Mouse (Mus musculus): Measurements from ENCODE around the gene Defb20. TPM values are rescaled to one million over a fixed set of nuclear protein-coding genes. Genes with fewer than 3 reads are reported as not detected.

Defb20 gene
- polyA plus RNA-seq, 1 experiment from 2014 or later: not detected

GRCm38 (mm10) chr2:152516084-152516483 lies 39.2 kb downstream of the Defb20 start:
- H3K9me3 ChIP-seq (ENCODE audit: control insufficient read depth, low read length): no peaks in the 10 kb centered on the region
- no peaks in the 10 kb centered on the region for H3K4me1 ChIP-seq (replicated peaks; ENCODE audit: control insufficient read depth, insufficient read depth, low read length)
- DNase-seq (ENCODE audit: low spot score): no peak
- no peak overlapping the region for H3K4me2 ChIP-seq (ENCODE audit: low read length)
- H3K36me3 ChIP-seq (ENCODE audit: control insufficient read depth, insufficient read depth, low read length): no peaks in the 10 kb centered on the region
- no peak for ATAC-seq (replicated peaks; ENCODE audit: low FRiP score, low TSS enrichment, low read depth)
- H3K27me3 ChIP-seq (replicated peaks; ENCODE audit: control insufficient read depth, insufficient read depth, low read length): no peaks in the 10 kb centered on the region
- WGBS: 57% methylated on average over 4 of the region's 4 CpGs
- H3K4me3 ChIP-seq (ENCODE audit: low read depth, low read length): no peak overlapping the region
- H3K27ac ChIP-seq (ENCODE audit: low read depth): no peak overlapping the region
- H3K9ac ChIP-seq (ENCODE audit: low read length): no peak overlapping the region

- no peak within 1 kb of the TSS for H3K4me2 ChIP-seq (ENCODE audit: low read length)
- H3K36me3 ChIP-seq (ENCODE audit: control insufficient read depth, insufficient read depth, low read length): no peaks in the 10 kb centered on the region
- H3K9ac ChIP-seq (ENCODE audit: low read length): no peak within 1 kb of the TSS
- WGBS: 78% methylated on average over 4 of the region's 4 CpGs
- no peaks in the 10 kb centered on the region for H3K4me1 ChIP-seq (replicated peaks; ENCODE audit: control insufficient read depth, insufficient read depth, low read length)
- H3K4me3 ChIP-seq (ENCODE audit: low read depth, low read length): no peak within 1 kb of the TSS
- ATAC-seq (replicated peaks; ENCODE audit: low FRiP score, low TSS enrichment, low read depth): no peak
- H3K9me3 ChIP-seq (ENCODE audit: control insufficient read depth, low read length): no peaks in the 10 kb centered on the region
- no peak within 1 kb of the TSS for H3K27ac ChIP-seq (ENCODE audit: low read depth)
- no peak for DNase-seq (ENCODE audit: low spot score)
- no peaks in the 10 kb centered on the region for H3K27me3 ChIP-seq (replicated peaks; ENCODE audit: control insufficient read depth, insufficient read depth, low read length)
Measured at GRCm38 (mm10) chr2:152517981-152518380, 41.1 kb downstream of the Defb20 start, which contains the start of gene Defb28. Gene Defb28, plus strand, starts transcription at chr2:152518255.

Other genes starting within 250 kb of the Defb20 start
- gene Tbc1d20, start 183.2 kb upstream of the Defb20 start, polyA plus RNA-seq (2014; fragmentation: Nextera tagmentation; extraction: Ambion mirVana): 31.7 and 36.4 TPM in 2 replicates
- 89.8 and 93.8 TPM in 2 replicates for gene Rbck1, start 144.4 kb upstream of the Defb20 start, polyA plus RNA-seq (2014; fragmentation: Nextera tagmentation; extraction: Ambion mirVana)
- 1.8 and 2.8 TPM in 2 replicates for gene Trib3, start 133.0 kb upstream of the Defb20 start, polyA plus RNA-seq (2014; fragmentation: Nextera tagmentation; extraction: Ambion mirVana)
- 3.9 and 4.5 TPM in 2 replicates for gene Nrsn2, start 100.4 kb upstream of the Defb20 start, polyA plus RNA-seq (2014; fragmentation: Nextera tagmentation; extraction: Ambion mirVana)
- gene Sox12, start 79.0 kb upstream of the Defb20 start, polyA plus RNA-seq (2014; fragmentation: Nextera tagmentation; extraction: Ambion mirVana): 12.1 and 13.2 TPM in 2 replicates
- gene Zcchc3, start 62.0 kb upstream of the Defb20 start, polyA plus RNA-seq (2014; fragmentation: Nextera tagmentation; extraction: Ambion mirVana): 38.2 and 39.1 TPM in 2 replicates
- 0.51 and 0.86 TPM in 2 replicates for gene 6820408C15Rik, start 61.5 kb upstream of the Defb20 start, polyA plus RNA-seq (2014; fragmentation: Nextera tagmentation; extraction: Ambion mirVana)
- not detected in 2 replicates for gene Defb23, start 12.4 kb upstream of the Defb20 start, polyA plus RNA-seq (2014; fragmentation: Nextera tagmentation; extraction: Ambion mirVana)
- gene Defb22, start 13.1 kb downstream of the Defb20 start, polyA plus RNA-seq (2014; fragmentation: Nextera tagmentation; extraction: Ambion mirVana): not detected in 2 replicates
- gene Defb26, start 34.6 kb downstream of the Defb20 start, polyA plus RNA-seq (2014; fragmentation: Nextera tagmentation; extraction: Ambion mirVana): not detected in 2 replicates
- not detected in 2 replicates for gene Defb28, start 41.2 kb downstream of the Defb20 start, polyA plus RNA-seq (2014; fragmentation: Nextera tagmentation; extraction: Ambion mirVana)
- not detected in 2 replicates for gene Defb29, start 63.0 kb downstream of the Defb20 start, polyA plus RNA-seq (2014; fragmentation: Nextera tagmentation; extraction: Ambion mirVana)
- gene Gm17416, start 92.3 kb downstream of the Defb20 start, polyA plus RNA-seq (2014; fragmentation: Nextera tagmentation; extraction: Ambion mirVana): not detected in 2 replicates
- not detected in 2 replicates for gene Defb21, start 95.7 kb downstream of the Defb20 start, polyA plus RNA-seq (2014; fragmentation: Nextera tagmentation; extraction: Ambion mirVana)
- gene Defb19, start 103.2 kb downstream of the Defb20 start, polyA plus RNA-seq (2014; fragmentation: Nextera tagmentation; extraction: Ambion mirVana): not detected in 2 replicates
- not detected in 2 replicates for gene Defb45, start 122.3 kb downstream of the Defb20 start, polyA plus RNA-seq (2014; fragmentation: Nextera tagmentation; extraction: Ambion mirVana)
- not detected in 2 replicates for gene Defb36, start 127.3 kb downstream of the Defb20 start, polyA plus RNA-seq (2014; fragmentation: Nextera tagmentation; extraction: Ambion mirVana)
- 1.4 and 2.3 TPM in 2 replicates for gene Defb25, start 146.0 kb downstream of the Defb20 start, polyA plus RNA-seq (2014; fragmentation: Nextera tagmentation; extraction: Ambion mirVana)
- 9.6 and 12.9 TPM in 2 replicates for gene Rem1, start 149.9 kb downstream of the Defb20 start, polyA plus RNA-seq (2014; fragmentation: Nextera tagmentation; extraction: Ambion mirVana)
- 108 and 113 TPM in 2 replicates for gene H13, start 192.4 kb downstream of the Defb20 start, polyA plus RNA-seq (2014; fragmentation: Nextera tagmentation; extraction: Ambion mirVana)
- gene Mcts2, start 210.0 kb downstream of the Defb20 start, polyA plus RNA-seq (2014; fragmentation: Nextera tagmentation; extraction: Ambion mirVana): 32.8 and 34.0 TPM in 2 replicates

All from intestine, embryonic 14.5 days (tissue).